Mouse (Mus musculus): ENCODE measurements around the gene Lzic. TPM values are rescaled to one million over a fixed set of nuclear protein-coding genes. Genes with fewer than 3 reads are reported as not detected.

The Lzic gene
- total RNA-seq, 2 experiments from 2014 or later = 18.7 to 19.8 TPM

DNA sequence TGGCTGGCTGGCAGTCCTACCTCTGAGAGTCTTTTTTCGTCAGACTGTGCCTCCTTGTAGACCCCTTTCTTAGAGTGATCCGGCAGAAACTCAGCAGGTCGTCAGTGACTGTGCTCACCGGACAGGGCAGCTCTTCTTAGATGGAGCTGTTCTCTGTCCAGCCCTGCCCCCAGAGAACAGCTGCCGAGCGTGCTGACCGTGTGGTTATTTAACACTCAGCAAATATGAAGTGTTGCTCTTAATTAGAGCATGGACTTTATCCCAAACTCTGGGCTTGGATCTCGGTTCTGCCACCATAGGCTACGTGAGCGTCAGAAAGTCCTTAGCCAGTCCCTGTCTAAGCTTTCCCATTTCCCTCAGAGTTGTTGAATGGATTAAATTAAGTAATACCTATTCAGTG is 36.2 kb downstream of the Lzic start:
- DNase-seq (ENCODE audit: low spot score in 2 of 2) = no peak

GRCm38 (mm10) chr4:149523961-149524360 is 38.9 kb downstream of the Lzic start:
- intact Hi-C loops (cut with DNase I) = no loop called here
- DNase-seq (ENCODE audit: low spot score in 2 of 2) = no peak

More for the DNA sequence above, 36.2 kb downstream of the Lzic start:
- intact Hi-C loops (cut with DNase I) = no loop called here

GRCm38 (mm10) chr4:149525170-149525569 is 40.1 kb downstream of the Lzic start:
- intact Hi-C loops (cut with DNase I) = no loop called here
- DNase-seq (ENCODE audit: low spot score in 2 of 2) = no peak

DNA sequence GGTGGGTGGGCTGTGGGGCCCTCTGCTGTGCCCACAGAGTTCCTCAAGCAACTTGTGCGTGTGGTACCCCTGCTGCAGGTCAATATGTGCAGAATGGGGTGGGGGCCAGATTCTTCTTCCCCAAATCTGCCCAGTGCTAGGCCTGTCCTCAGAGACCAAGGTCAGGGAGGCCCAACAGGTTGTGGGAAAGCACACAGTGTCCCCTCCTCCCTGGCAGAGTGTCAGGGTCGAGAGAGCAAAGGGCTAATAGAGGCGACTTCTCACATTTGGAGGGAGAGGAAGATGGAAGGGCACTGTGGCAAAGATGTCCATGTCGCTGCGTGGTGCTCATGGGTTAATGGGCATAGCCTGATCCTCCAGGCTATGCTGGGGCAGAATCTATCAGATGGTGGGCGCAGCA is 40.8 kb downstream of the Lzic start:
- intact Hi-C loops (cut with DNase I) = no loop called here
- no peak for DNase-seq (ENCODE audit: low spot score in 2 of 2)

- DNase-seq (ENCODE audit: low spot score in 2 of 2) = no peak
- intact Hi-C loops (cut with DNase I) = no loop called here
These were observed 41.3 kb downstream of the Lzic start for GRCm38 (mm10) chr4:149526330-149526729.

GRCm38 (mm10) chr4:149527621-149528354 is 42.8 kb downstream of the Lzic start:
- intact Hi-C loops (cut with DNase I) = no loop called here
- DNase-seq (ENCODE audit: low spot score in 2 of 2) = no peak

- no peak for DNase-seq (ENCODE audit: low spot score in 2 of 2)
- intact Hi-C loops (cut with DNase I) = no loop called here
These were observed 44.7 kb downstream of the Lzic start for GRCm38 (mm10) chr4:149529691-149530090.

- intact Hi-C loops (cut with DNase I) = no loop called here
- DNase-seq (ENCODE audit: low spot score in 2 of 2) = no peak
These were observed 54.4 kb downstream of the Lzic start for GRCm38 (mm10) chr4:149539441-149539840.

GRCm38 (mm10) chr4:149541935-149542334 is 56.9 kb downstream of the Lzic start:
- intact Hi-C loops (cut with DNase I) = loop anchor here (5.0 kb wide), 2 partner anchors 55 to 200 kb away; partner anchors contain the start of genes Lzic and Nmnat1
- DNase-seq (ENCODE audit: low spot score in 2 of 2) = no peak

GRCm38 (mm10) chr4:149542431-149542830 is 57.4 kb downstream of the Lzic start:
- intact Hi-C loops (cut with DNase I) = loop anchor here (5.0 kb wide), 2 partner anchors 55 to 200 kb away; partner anchors contain the start of genes Lzic and Nmnat1
- DNase-seq (ENCODE audit: low spot score in 2 of 2) = no peak

- intact Hi-C loops (cut with DNase I) = loop anchor here (5.0 kb wide), 2 partner anchors 56 to 201 kb away; partner anchors contain the start of genes Lzic and Nmnat1
- DNase-seq (ENCODE audit: low spot score in 2 of 2) = peak; percentile 86 to 90
These were observed 58.0 kb downstream of the Lzic start for GRCm38 (mm10) chr4:149542927-149543553.

DNA sequence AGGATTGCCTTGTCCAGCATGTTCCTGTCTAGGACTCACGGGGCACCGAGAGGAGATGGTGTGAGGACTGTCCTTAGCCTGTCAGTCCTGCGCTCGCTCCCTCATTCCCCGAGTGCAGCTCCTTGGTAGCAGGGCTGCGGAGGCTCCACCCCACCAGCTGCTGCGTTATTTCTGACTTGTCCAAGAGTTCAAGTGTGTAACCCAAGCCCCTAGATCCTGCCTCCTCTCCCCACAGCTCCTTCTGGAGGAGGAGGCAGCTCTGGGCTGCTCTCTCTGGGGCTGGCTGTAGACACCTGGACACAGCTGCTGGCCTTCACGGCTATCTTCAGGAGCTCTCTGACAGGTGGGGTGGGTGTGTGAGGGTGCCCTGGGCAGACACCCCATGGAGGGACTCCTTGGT is 59.9 kb downstream of the Lzic start:
- DNase-seq (ENCODE audit: low spot score in 2 of 2) = no peak
- intact Hi-C loops (cut with DNase I) = loop anchor here (5.0 kb wide), 4 partner anchors 58 to 403 kb away; partner anchors contain the start of genes Lzic and Nmnat1

Small RNA genes lying within 50 kb of the gene (microRNA-seq; reads per million reads assigned to microRNA genes)
- 0.74 to 1.0 reads per million in 2 experiments for gene Mir5616

Other genes starting within 250 kb of the Lzic start
- 100 to 1,000 TPM; 432 to 448 TPM for gene Kif1b, start 177.5 kb upstream of the Lzic start, total RNA-seq (2021)
- gene Ube4b, start 58.5 kb upstream of the Lzic start, total RNA-seq (2021) = 100 to 1,000 TPM in 1 of 2 experiments, 10 to 100 TPM in 1; 93.9 to 103 TPM
- gene Rbp7, start 30.3 kb upstream of the Lzic start, total RNA-seq (2021) = not detected
- not detected for gene Tmem274, start 7.9 kb upstream of the Lzic start, total RNA-seq (2021)
- gene Nmnat1, start within 50 bp of the Lzic start, total RNA-seq (2021) = 1 to 10 TPM; 8.1 to 8.9 TPM
- 10 to 100 TPM; 40.3 to 41.9 TPM for gene Ctnnbip1, start 33.0 kb downstream of the Lzic start, total RNA-seq (2021)
- gene Clstn1, start 101.2 kb downstream of the Lzic start, total RNA-seq (2021) = 1,000 to 10,000 TPM; 1,368 to 1,474 TPM
- 10 to 100 TPM; 20.0 to 25.9 TPM for gene Pik3cd, start 217.3 kb downstream of the Lzic start, total RNA-seq (2021)

Measured in left cerebral cortex, postnatal 25 days (tissue).